Mouse (Mus musculus): ENCODE results near the gene Ttll11.

GRCm38 (mm10) chr2:35769398-35769797 is 210.3 kb downstream of the Ttll11 start:
- no peak for TF ChIP-seq CTCF (IDR thresholded peaks at IDR 0.05; ENCODE audit: extremely low read depth, insufficient read length, insufficient replicate concordance, low read depth, low read length)
- TF ChIP-seq POLR2A (IDR thresholded peaks at IDR 0.05; ENCODE audit: low read depth, low read length), result no peak
